Mouse (Mus musculus): ENCODE data around the gene Sh3bp5l.

Gene Sh3bp5l

GRCm38 (mm10) chr11:58378763-58379278 is 48.3 kb downstream of the Sh3bp5l start, which contains the start of gene Lypd8:
Gene Lypd8 (plus strand): TSS chr11:58379043.
- DNase-seq (ENCODE audit: low spot score in 2 of 2): no peak

GRCm38 (mm10) chr11:58379516-58379915 is 49.0 kb downstream of the Sh3bp5l start:
- no peak for DNase-seq (ENCODE audit: low spot score in 2 of 2)

- DNase-seq (ENCODE audit: low spot score in 2 of 2): no peak
Observed at GRCm38 (mm10) chr11:58382471-58382870, 51.9 kb downstream of the Sh3bp5l start.

All from right cerebral cortex, postnatal 10 days (tissue).